Mouse (Mus musculus): Measurements from ENCODE around the gene Fcnb. TPM values are rescaled to one million over a fixed set of nuclear protein-coding genes. Genes with fewer than 3 reads are reported as not detected.

Fcnb gene
- polyA plus RNA-seq, 1 experiment from 2014 or later: not detected

- ATAC-seq (replicated peaks; ENCODE audit: low FRiP score, low read depth): no peak
- Histone ChIP-seq H3K27me3 (ENCODE audit: insufficient read depth, low read length) (no peaks in the 10 kb centered on the region), H3K4me1 (replicated peaks; ENCODE audit: insufficient read depth, low read length) (no peaks in the 10 kb centered on the region), H3K9me3 (replicated peaks; ENCODE audit: low read length) (no peaks in the 10 kb centered on the region), H3K4me2 (ENCODE audit: low read length) (no peak overlapping the region), H3K4me3 (replicated peaks; ENCODE audit: low read depth, low read length) (no peak overlapping the region), H3K27ac (no peak overlapping the region), H3K9ac (ENCODE audit: low read depth, low read length) (no peak overlapping the region), H3K36me3 (ENCODE audit: insufficient read depth, low read length) (no peaks in the 10 kb centered on the region)
- WGBS: 68% methylated on average over 7 of the region's 7 CpGs
- no peak for DNase-seq (ENCODE audit: low spot score)
- no peak for TF ChIP-seq CTCF (IDR thresholded peaks at IDR 0.05; ENCODE audit: low read depth)
Observed at GRCm38 (mm10) chr2:28047092-28047491, 37.6 kb downstream of the Fcnb start.

DNA sequence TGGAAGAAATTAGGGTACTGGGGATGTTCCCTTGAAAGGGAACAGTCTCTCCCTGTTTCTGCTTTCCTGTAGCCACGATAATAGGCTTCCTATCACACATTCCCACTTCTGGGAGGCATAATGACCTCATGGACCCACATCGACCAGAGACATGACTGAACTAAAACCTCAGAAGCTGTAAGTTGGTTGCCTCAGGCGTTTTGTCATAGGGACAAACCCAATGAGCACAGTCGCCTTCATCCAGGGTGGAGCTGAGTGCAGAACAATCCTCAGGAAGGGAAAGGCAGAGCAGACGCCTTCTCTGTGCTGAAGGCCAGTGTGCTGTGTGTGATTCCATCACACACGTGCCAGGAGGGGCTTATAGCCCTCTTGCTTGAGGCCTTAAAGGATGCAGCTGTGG, 38.4 kb downstream of the Fcnb start:
- Histone ChIP-seq H3K4me1 (replicated peaks; ENCODE audit: insufficient read depth, low read length) (no peaks in the 10 kb centered on the region), H3K9ac (ENCODE audit: low read depth, low read length) (no peak overlapping the region), H3K4me2 (ENCODE audit: low read length) (no peak overlapping the region), H3K9me3 (replicated peaks; ENCODE audit: low read length) (no peaks in the 10 kb centered on the region), H3K27ac (no peak overlapping the region), H3K27me3 (ENCODE audit: insufficient read depth, low read length) (no peaks in the 10 kb centered on the region), H3K4me3 (replicated peaks; ENCODE audit: low read depth, low read length) (no peak overlapping the region), H3K36me3 (ENCODE audit: insufficient read depth, low read length) (no peaks in the 10 kb centered on the region)
- 78% methylated on average over 6 of the region's 6 CpGs for WGBS
- DNase-seq (ENCODE audit: low spot score) (no peak), ATAC-seq (replicated peaks; ENCODE audit: low FRiP score, low read depth) (no peak)
- no peak for TF ChIP-seq CTCF (IDR thresholded peaks at IDR 0.05; ENCODE audit: low read depth)

DNA sequence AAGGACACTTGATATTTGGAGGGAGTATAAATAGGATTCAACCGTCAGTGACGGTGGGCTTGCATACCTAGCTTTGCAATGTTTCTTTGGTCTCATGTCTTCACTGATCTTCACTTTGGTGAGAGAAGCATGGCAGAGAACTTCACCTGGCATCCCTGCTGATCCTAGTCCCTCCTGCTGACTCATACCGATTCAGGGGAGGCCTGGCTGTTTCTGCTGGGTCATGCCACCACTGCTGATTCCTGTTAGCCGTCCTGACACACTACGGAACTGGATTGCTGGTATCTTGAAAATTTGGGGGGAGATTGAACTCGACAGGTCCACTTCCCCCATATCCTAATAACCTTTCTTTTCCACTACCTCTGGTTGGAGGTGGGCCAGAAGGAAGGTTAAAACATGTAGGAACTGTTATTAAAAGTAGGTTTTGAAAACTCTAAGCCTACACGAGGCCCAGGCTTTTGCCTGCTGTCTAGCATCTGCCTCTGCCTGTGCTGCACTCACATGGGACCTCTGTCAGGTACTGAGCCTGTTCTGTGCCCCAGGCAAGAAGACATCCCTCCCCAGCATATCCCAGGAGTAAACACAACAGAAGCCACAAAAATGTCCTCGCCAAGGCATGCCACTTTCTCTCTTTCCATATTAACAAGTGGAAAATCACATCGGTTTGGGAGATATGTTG, 39.6 kb downstream of the Fcnb start:
- Histone ChIP-seq H3K9me3 (replicated peaks; ENCODE audit: low read length) (no peaks in the 10 kb centered on the region), H3K4me2 (ENCODE audit: low read length) (no peak overlapping the region), H3K27ac (no peak overlapping the region), H3K9ac (ENCODE audit: low read depth, low read length) (no peak overlapping the region), H3K4me3 (replicated peaks; ENCODE audit: low read depth, low read length) (no peak overlapping the region), H3K4me1 (replicated peaks; ENCODE audit: insufficient read depth, low read length) (no peaks in the 10 kb centered on the region), H3K36me3 (ENCODE audit: insufficient read depth, low read length) (no peaks in the 10 kb centered on the region), H3K27me3 (ENCODE audit: insufficient read depth, low read length) (no peaks in the 10 kb centered on the region)
- ATAC-seq (replicated peaks; ENCODE audit: low FRiP score, low read depth) (no peak), DNase-seq (ENCODE audit: low spot score) (no peak)
- 81% methylated on average over 9 of the region's 9 CpGs for WGBS
- no peak for TF ChIP-seq CTCF (IDR thresholded peaks at IDR 0.05; ENCODE audit: low read depth)

- Histone ChIP-seq H3K9me3 (replicated peaks; ENCODE audit: low read length) (no peaks in the 10 kb centered on the region), H3K4me1 (replicated peaks; ENCODE audit: insufficient read depth, low read length) (no peaks in the 10 kb centered on the region)
Observed at GRCm38 (mm10) chr2:28040466-28040865, 44.2 kb downstream of the Fcnb start.

GRCm38 (mm10) chr2:28039647-28040325, 44.9 kb downstream of the Fcnb start:
- no peaks in the 10 kb centered on the region for H3K4me1 ChIP-seq (replicated peaks; ENCODE audit: insufficient read depth, low read length)
- no peak overlapping the region for H3K27ac ChIP-seq
- H3K36me3 ChIP-seq (ENCODE audit: insufficient read depth, low read length): no peaks in the 10 kb centered on the region
- ATAC-seq (replicated peaks; ENCODE audit: low FRiP score, low read depth) (no peak), DNase-seq (ENCODE audit: low spot score) (no peak)
- H3K9ac ChIP-seq (ENCODE audit: low read depth, low read length): no peak overlapping the region
- no peak overlapping the region for H3K4me2 ChIP-seq (ENCODE audit: low read length)
- TF ChIP-seq CTCF (IDR thresholded peaks at IDR 0.05; ENCODE audit: low read depth): no peak
- H3K9me3 ChIP-seq (replicated peaks; ENCODE audit: low read length): no peaks in the 10 kb centered on the region
- H3K4me3 ChIP-seq (replicated peaks; ENCODE audit: low read depth, low read length): no peak overlapping the region
- H3K27me3 ChIP-seq (ENCODE audit: insufficient read depth, low read length): no peaks in the 10 kb centered on the region
- 88% methylated on average over 10 of the region's 10 CpGs for WGBS

More at GRCm38 (mm10) chr2:28040466-28040865, 44.2 kb downstream of the Fcnb start:
- DNase-seq (ENCODE audit: low spot score): no peak
- no peak for ATAC-seq (replicated peaks; ENCODE audit: low FRiP score, low read depth)
- H3K9ac ChIP-seq (ENCODE audit: low read depth, low read length): no peak overlapping the region
- no peak overlapping the region for H3K27ac ChIP-seq
- WGBS: 92% methylated on average over 1 of the region's 1 CpGs
- no peak overlapping the region for H3K4me3 ChIP-seq (replicated peaks; ENCODE audit: low read depth, low read length)
- no peak for TF ChIP-seq CTCF (IDR thresholded peaks at IDR 0.05; ENCODE audit: low read depth)
- no peaks in the 10 kb centered on the region for H3K27me3 ChIP-seq (ENCODE audit: insufficient read depth, low read length)
- H3K36me3 ChIP-seq (ENCODE audit: insufficient read depth, low read length): no peaks in the 10 kb centered on the region
- no peak overlapping the region for H3K4me2 ChIP-seq (ENCODE audit: low read length)

DNA sequence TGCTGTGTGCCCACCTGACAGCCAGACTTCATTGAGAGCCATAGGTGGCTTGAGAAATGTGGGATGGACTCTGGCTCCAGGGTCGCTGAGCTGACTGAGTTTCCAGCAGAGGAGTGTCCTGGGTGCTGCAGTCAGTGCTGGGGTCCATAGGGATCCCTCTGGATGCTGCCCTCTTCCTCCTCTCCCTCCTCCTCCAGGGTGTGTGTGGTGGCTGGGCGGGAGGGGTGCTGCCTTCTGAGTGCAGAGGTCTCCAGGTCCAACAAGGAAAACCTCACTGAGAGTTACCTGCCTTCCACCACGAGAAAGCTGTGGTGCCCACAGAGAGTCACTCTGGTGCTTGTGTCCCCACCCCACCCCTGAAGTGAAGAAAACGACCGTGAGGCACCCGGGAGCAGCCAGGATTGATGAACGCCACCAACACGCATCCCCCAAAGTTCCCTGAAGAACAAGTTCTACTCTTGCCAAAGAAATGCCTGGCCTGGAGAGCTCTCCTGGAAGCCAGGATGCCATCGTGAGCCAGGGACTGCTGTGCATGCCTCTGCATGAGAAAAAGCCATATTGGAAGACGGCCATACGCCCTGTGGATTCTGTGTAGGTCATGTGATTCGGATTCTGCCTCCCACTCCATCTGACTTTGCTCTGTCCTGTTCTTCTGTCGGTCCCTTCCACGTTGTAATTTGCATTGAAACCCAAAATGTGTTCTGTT, 46.1 kb downstream of the Fcnb start:
- H3K36me3 ChIP-seq (ENCODE audit: insufficient read depth, low read length): 0 out of 2 replicates have a peak, but pooled peaks cover 6% of the 10 kb centered on the region
- no peak overlapping the region for H3K4me2 ChIP-seq (ENCODE audit: low read length)
- WGBS: 82% methylated on average over 14 of the region's 14 CpGs
- H3K9ac ChIP-seq (ENCODE audit: low read depth, low read length): no peak overlapping the region
- ATAC-seq (replicated peaks; ENCODE audit: low FRiP score, low read depth) (no peak), DNase-seq (ENCODE audit: low spot score) (no peak)
- no peak overlapping the region for H3K4me3 ChIP-seq (replicated peaks; ENCODE audit: low read depth, low read length)
- H3K9me3 ChIP-seq (replicated peaks; ENCODE audit: low read length): no peaks in the 10 kb centered on the region
- H3K4me1 ChIP-seq (replicated peaks; ENCODE audit: insufficient read depth, low read length): no peaks in the 10 kb centered on the region
- H3K27me3 ChIP-seq (ENCODE audit: insufficient read depth, low read length): no peaks in the 10 kb centered on the region
- H3K27ac ChIP-seq: no peak overlapping the region
- TF ChIP-seq CTCF (IDR thresholded peaks at IDR 0.05; ENCODE audit: low read depth): no peak
